Mouse (Mus musculus): ENCODE measurements around the gene Osbpl2. TPM values are rescaled to one million over a fixed set of nuclear protein-coding genes. Genes with fewer than 3 reads are reported as not detected.
"Not testable (repeated sequence)": the region's sequence is repeated elsewhere in the genome, so short reads cannot be mapped to it uniquely, and the experiment has no call there.

Gene Osbpl2
- polyA plus RNA-seq, 1 experiment from 2014 or later, result 43.7 TPM

DNA sequence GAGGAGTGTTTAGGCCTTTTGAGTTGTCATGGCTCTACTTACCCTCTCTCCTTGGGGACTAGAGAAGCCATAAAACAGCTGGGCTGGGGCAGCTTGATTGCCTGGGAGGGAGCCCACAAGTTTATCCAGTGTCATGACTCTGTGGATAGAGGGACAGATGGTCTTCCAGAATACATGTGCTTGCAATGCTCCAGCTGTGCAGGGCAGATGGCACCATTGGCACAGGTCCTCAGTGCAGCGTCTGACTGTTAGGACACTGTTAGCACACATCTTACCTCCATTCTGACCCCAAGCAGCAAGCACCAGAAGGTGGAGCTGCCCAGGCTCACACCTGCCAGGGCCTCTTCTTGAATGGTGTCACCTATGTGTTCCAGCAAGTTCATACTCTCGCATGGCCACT lies 46.7 kb downstream of the Osbpl2 start:
- 81% methylated on average over 2 of the region's 2 CpGs for WGBS
- H3K36me3 ChIP-seq (ENCODE audit: control insufficient read depth, insufficient read depth, low read length), result no peaks in the 10 kb centered on the region
- no peak overlapping the region for H3K4me2 ChIP-seq (ENCODE audit: low read depth)
- DNase-seq (ENCODE audit: low spot score), result no peak
- H3K4me3 ChIP-seq (ENCODE audit: low read depth, low read length), result no peak overlapping the region
- H3K9me3 ChIP-seq (ENCODE audit: control insufficient read depth, low read length), result no peaks in the 10 kb centered on the region
- no peak overlapping the region for H3K9ac ChIP-seq (ENCODE audit: low read length)
- no peaks in the 10 kb centered on the region for H3K4me1 ChIP-seq (ENCODE audit: control insufficient read depth, insufficient read depth, low read length)
- H3K27ac ChIP-seq (ENCODE audit: low read depth, low read length), result no peak overlapping the region
- no peak for ATAC-seq (ENCODE audit: insufficient read depth, low FRiP score, low TSS enrichment)
- no peaks in the 10 kb centered on the region for H3K27me3 ChIP-seq (ENCODE audit: control insufficient read depth, insufficient read depth, low read length)

- H3K36me3 ChIP-seq (ENCODE audit: control insufficient read depth, insufficient read depth, low read length), result no peaks in the 10 kb centered on the region
- no peak overlapping the region for H3K9ac ChIP-seq (ENCODE audit: low read length)
- no peak for ATAC-seq (ENCODE audit: insufficient read depth, low FRiP score, low TSS enrichment)
- H3K4me1 ChIP-seq (ENCODE audit: control insufficient read depth, insufficient read depth, low read length), result no peaks in the 10 kb centered on the region
- H3K4me3 ChIP-seq (ENCODE audit: low read depth, low read length), result no peak overlapping the region
- 89% methylated on average over 2 of the region's 2 CpGs for WGBS
- H3K4me2 ChIP-seq (ENCODE audit: low read depth), result no peak overlapping the region
- no peak for DNase-seq (ENCODE audit: low spot score)
- H3K9me3 ChIP-seq (ENCODE audit: control insufficient read depth, low read length), result no peaks in the 10 kb centered on the region
- H3K27me3 ChIP-seq (ENCODE audit: control insufficient read depth, insufficient read depth, low read length), result no peaks in the 10 kb centered on the region
- no peak overlapping the region for H3K27ac ChIP-seq (ENCODE audit: low read depth, low read length)
These were observed 47.8 kb downstream of the Osbpl2 start for GRCm38 (mm10) chr2:180166869-180167268.

DNA sequence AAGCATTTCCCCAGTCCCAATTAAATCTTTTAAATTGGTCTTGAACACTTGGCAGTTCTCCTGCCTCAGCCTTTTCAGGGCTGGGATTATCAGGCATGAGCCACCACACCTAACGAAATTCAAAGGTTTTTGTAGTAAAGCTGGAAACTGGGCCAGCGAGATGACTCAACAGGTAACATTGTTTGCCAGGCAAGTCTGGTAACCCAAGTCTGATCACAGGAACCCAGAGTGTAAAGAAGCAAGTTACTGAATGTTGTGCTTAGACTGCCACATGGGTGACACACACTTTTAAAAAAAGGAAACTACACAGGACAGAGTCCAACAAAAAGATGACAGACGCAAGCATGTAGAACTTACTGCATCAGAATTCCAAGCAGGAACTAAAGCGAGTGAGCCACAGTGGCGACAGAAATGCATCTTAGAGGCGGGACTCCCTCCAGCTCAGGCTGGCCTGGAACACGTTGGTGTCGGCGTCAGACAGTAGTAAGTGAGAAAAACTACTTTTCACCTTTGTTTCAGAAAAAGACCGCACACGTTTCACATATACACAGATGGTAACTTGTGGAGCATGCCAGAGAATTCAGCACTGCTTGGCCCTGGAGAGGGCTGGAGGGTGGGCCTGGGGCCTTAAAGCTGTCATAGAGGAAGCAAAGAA lies 51.2 kb downstream of the Osbpl2 start:
- no peak overlapping the region for H3K4me2 ChIP-seq (ENCODE audit: low read depth)
- no peak overlapping the region for H3K27ac ChIP-seq (ENCODE audit: low read depth, low read length)

GRCm38 (mm10) chr2:180170806-180171521 lies 51.9 kb downstream of the Osbpl2 start, which contains the start of gene Adrm1:
Gene Adrm1 (plus strand): TSS chr2:180171485.
- Histone ChIP-seq H3K4me1 (ENCODE audit: control insufficient read depth, insufficient read depth, low read length) (peaks cover 12% of the 10 kb centered on the region; the same call in 1 of the 2 replicates), H3K9ac (ENCODE audit: low read length) (peak within 1 kb of the TSS; percentile 94), H3K36me3 (ENCODE audit: control insufficient read depth, insufficient read depth, low read length) (peaks cover 6% of the 10 kb centered on the region), H3K4me2 (ENCODE audit: low read depth) (peak within 1 kb of the TSS; percentile 99), H3K4me3 (ENCODE audit: low read depth, low read length) (peak within 1 kb of the TSS; percentile 98), H3K27me3 (ENCODE audit: control insufficient read depth, insufficient read depth, low read length) (no peaks in the 10 kb centered on the region), H3K27ac (ENCODE audit: low read depth, low read length) (peak within 1 kb of the TSS; percentile 88), H3K9me3 (ENCODE audit: control insufficient read depth, low read length) (no peaks in the 10 kb centered on the region)
- peak; percentile 98 for ATAC-seq (ENCODE audit: insufficient read depth, low FRiP score, low TSS enrichment)
- 5% methylated on average over 40 of the region's 41 CpGs for WGBS
- DNase-seq (ENCODE audit: low spot score), result peak; percentile 99

More for the DNA sequence above, 51.2 kb downstream of the Osbpl2 start:
- no peak overlapping the region for H3K4me3 ChIP-seq (ENCODE audit: low read depth, low read length)
- ATAC-seq (ENCODE audit: insufficient read depth, low FRiP score, low TSS enrichment), result no peak
- no peaks in the 10 kb centered on the region for H3K27me3 ChIP-seq (ENCODE audit: control insufficient read depth, insufficient read depth, low read length)
- no peaks in the 10 kb centered on the region for H3K9me3 ChIP-seq (ENCODE audit: control insufficient read depth, low read length)
- 86% methylated on average over 11 of the region's 11 CpGs for WGBS
- H3K9ac ChIP-seq (ENCODE audit: low read length), result no peak overlapping the region
- peaks cover 12% of the 10 kb centered on the region; the same call in 1 of the 2 replicates for H3K4me1 ChIP-seq (ENCODE audit: control insufficient read depth, insufficient read depth, low read length)
- peaks cover 4% of the 10 kb centered on the region for H3K36me3 ChIP-seq (ENCODE audit: control insufficient read depth, insufficient read depth, low read length)
- DNase-seq (ENCODE audit: low spot score), result no peak

GRCm38 (mm10) chr2:180171522-180172070 lies 52.5 kb downstream of the Osbpl2 start:
- peak overlapping the region; percentile 99 for H3K4me2 ChIP-seq (ENCODE audit: low read depth)
- DNase-seq (ENCODE audit: low spot score), result no peak
- H3K4me1 ChIP-seq (ENCODE audit: control insufficient read depth, insufficient read depth, low read length), result peaks cover 12% of the 10 kb centered on the region; the same call in 1 of the 2 replicates
- peaks cover 8% of the 10 kb centered on the region for H3K36me3 ChIP-seq (ENCODE audit: control insufficient read depth, insufficient read depth, low read length)
- WGBS, result under 1% methylated on average over 75 of the region's 80 CpGs
- H3K4me3 ChIP-seq (ENCODE audit: low read depth, low read length), result peak overlapping the region; percentile 98
- H3K9me3 ChIP-seq (ENCODE audit: control insufficient read depth, low read length), result no peaks in the 10 kb centered on the region
- H3K27me3 ChIP-seq (ENCODE audit: control insufficient read depth, insufficient read depth, low read length), result no peaks in the 10 kb centered on the region
- peak; percentile 63 for ATAC-seq (ENCODE audit: insufficient read depth, low FRiP score, low TSS enrichment)
- peak overlapping the region; percentile 94 for H3K9ac ChIP-seq (ENCODE audit: low read length)
- peak overlapping the region; percentile 88 for H3K27ac ChIP-seq (ENCODE audit: low read depth, low read length)

GRCm38 (mm10) chr2:180172152-180172551 lies 53.0 kb downstream of the Osbpl2 start:
- WGBS, result 6% methylated on average over 7 of the region's 9 CpGs
- Histone ChIP-seq H3K9me3 (ENCODE audit: control insufficient read depth, low read length) (no peaks in the 10 kb centered on the region), H3K4me3 (ENCODE audit: low read depth, low read length) (peak overlapping the region; percentile 98), H3K4me1 (ENCODE audit: control insufficient read depth, insufficient read depth, low read length) (peaks cover 12% of the 10 kb centered on the region; the same call in 1 of the 2 replicates), H3K27me3 (ENCODE audit: control insufficient read depth, insufficient read depth, low read length) (no peaks in the 10 kb centered on the region), H3K27ac (ENCODE audit: low read depth, low read length) (no peak overlapping the region), H3K4me2 (ENCODE audit: low read depth) (peak overlapping the region; percentile 99), H3K9ac (ENCODE audit: low read length) (peak overlapping the region; percentile 94), H3K36me3 (ENCODE audit: control insufficient read depth, insufficient read depth, low read length) (peaks cover 12% of the 10 kb centered on the region)
- no peak for DNase-seq (ENCODE audit: low spot score)
- ATAC-seq (ENCODE audit: insufficient read depth, low FRiP score, low TSS enrichment), result no peak

GRCm38 (mm10) chr2:180173163-180173562 lies 54.1 kb downstream of the Osbpl2 start:
- 87% methylated on average over 4 of the region's 4 CpGs for WGBS
- no peak overlapping the region for H3K9ac ChIP-seq (ENCODE audit: low read length)
- no peaks in the 10 kb centered on the region for H3K27me3 ChIP-seq (ENCODE audit: control insufficient read depth, insufficient read depth, low read length)
- DNase-seq (ENCODE audit: low spot score) (no peak), ATAC-seq (ENCODE audit: insufficient read depth, low FRiP score, low TSS enrichment) (no peak)
- no peaks in the 10 kb centered on the region for H3K9me3 ChIP-seq (ENCODE audit: control insufficient read depth, low read length)
- peaks cover 12% of the 10 kb centered on the region; the same call in 1 of the 2 replicates for H3K4me1 ChIP-seq (ENCODE audit: control insufficient read depth, insufficient read depth, low read length)
- H3K4me2 ChIP-seq (ENCODE audit: low read depth), result peak overlapping the region; percentile 99
- peaks cover 22% of the 10 kb centered on the region for H3K36me3 ChIP-seq (ENCODE audit: control insufficient read depth, insufficient read depth, low read length)
- H3K27ac ChIP-seq (ENCODE audit: low read depth, low read length), result no peak overlapping the region
- peak overlapping the region; percentile 98 for H3K4me3 ChIP-seq (ENCODE audit: low read depth, low read length)

DNA sequence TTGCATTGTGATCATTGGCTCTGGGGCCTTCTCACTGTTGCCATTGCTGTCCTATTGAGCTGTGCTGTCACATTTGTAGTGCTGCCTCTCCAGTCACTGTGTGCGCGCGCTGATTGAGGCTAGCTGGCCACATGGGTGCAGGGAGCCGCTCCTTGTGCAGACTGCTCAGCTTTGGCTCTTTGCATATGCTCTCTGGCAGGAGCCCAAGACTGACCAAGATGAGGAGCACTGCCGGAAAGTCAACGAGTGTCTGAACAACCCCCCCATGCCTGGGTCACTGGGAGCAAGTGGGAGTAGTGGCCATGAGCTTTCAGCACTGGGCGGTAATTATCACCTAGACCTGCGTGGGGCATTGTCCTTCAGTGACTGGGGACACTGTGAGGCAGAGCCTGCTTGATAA lies 54.6 kb downstream of the Osbpl2 start:
- H3K27me3 ChIP-seq (ENCODE audit: control insufficient read depth, insufficient read depth, low read length); H3K4me3 ChIP-seq (ENCODE audit: low read depth, low read length); H3K4me2 ChIP-seq (ENCODE audit: low read depth); H3K9ac ChIP-seq (ENCODE audit: low read length); ATAC-seq (ENCODE audit: insufficient read depth, low FRiP score, low TSS enrichment); DNase-seq (ENCODE audit: low spot score); H3K9me3 ChIP-seq (ENCODE audit: control insufficient read depth, low read length); H3K27ac ChIP-seq (ENCODE audit: low read depth, low read length): not testable (repeated sequence)
- Histone ChIP-seq H3K4me1 (ENCODE audit: control insufficient read depth, insufficient read depth, low read length) (peaks cover 12% of the 10 kb centered on the region; the same call in 1 of the 2 replicates), H3K36me3 (ENCODE audit: control insufficient read depth, insufficient read depth, low read length) (peaks cover 23% of the 10 kb centered on the region)
- WGBS, result 94% methylated on average over 8 of the region's 8 CpGs
